20 mouse cellular contexts compared by ENCODE assay signal in the genomic region with DNA sequence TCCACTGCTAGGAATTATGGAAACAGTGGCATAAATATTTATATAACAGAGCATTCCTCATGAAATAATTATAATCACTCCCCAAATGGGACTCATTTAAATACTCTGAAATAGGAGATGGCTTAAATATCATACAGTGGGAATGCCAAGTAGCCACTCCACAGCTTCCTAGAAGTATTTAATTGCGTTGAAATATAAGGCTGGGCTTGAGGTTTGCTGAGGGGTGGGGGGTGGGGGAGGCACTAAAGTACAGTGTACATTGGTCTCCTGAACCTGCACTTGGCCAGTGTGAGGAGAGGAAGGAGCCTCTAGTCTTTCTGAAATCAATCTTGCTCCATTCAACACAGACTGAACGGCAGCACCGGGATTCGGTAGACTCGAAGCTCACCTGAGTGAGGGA. TPM values are rescaled to one million over a fixed set of nuclear protein-coding genes. Genes with fewer than 3 reads are reported as not detected.
DNase-seq lines count a peak whose midpoint lies in the region; ATAC-seq and TF ChIP-seq lines count a peak whose summit lies in the region.
"Had no signal": no experiment of that assay in that cellular context is flagged by ENCODE, and none has a peak within 500 bp of the region (broad histone marks: within the 10 kb centered on the region; RNA-seq: fewer than 3 reads in every experiment).

No protein-coding gene starts in this region.

- no peaks in the 10 kb centered on the region for H3K27me3 ChIP-seq in embryonic facial prominence, embryonic 11.5 days (ENCODE audit: control insufficient read depth, insufficient read depth, low read length)
- peaks cover 9% of the 10 kb centered on the region; the same call in 1 of the 2 replicates for H3K27me3 ChIP-seq in embryonic facial prominence, embryonic 10.5 days (replicated peaks; ENCODE audit: low read depth, poor library complexity, severe bottlenecking)
- peaks cover 29% of the 10 kb centered on the region for H3K27me3 ChIP-seq in limb, embryonic 13.5 days
- 0 out of 2 replicates have a peak, but pooled peaks cover 3% of the 10 kb centered on the region for H3K27me3 ChIP-seq in limb, embryonic 10.5 days (ENCODE audit: low read depth, poor library complexity, severe bottlenecking)
- H3K27me3 ChIP-seq in intestine, postnatal 0 days (replicated peaks; ENCODE audit: control insufficient read depth, insufficient read depth, low read length): no peaks in the 10 kb centered on the region; the same call in 1 of the 2 replicates
- H3K27me3 ChIP-seq: hindbrain, embryonic 12.5 days; liver, embryonic 13.5 days; midbrain, embryonic 15.5 days had no signal

- no peak for DNase-seq in embryonic facial prominence, embryonic 11.5 days (ENCODE audit: low spot score)
- DNase-seq in embryonic facial prominence, embryonic 10.5 days (ENCODE audit: low spot score): no peak
- DNase-seq in limb, embryonic 10.5 days (ENCODE audit: low spot score): no peak
- no peak for DNase-seq in heart, postnatal 36 days
- DNase-seq: cerebellum, postnatal 25 days; kidney, postnatal 36 days; left cerebral cortex, postnatal 4 days; liver, embryonic 13.5 days; thymus, postnatal 36 days had no signal

- no peak overlapping the region for H3K9ac ChIP-seq in embryonic facial prominence, embryonic 11.5 days (replicated peaks; ENCODE audit: low read length)
- no peak overlapping the region for H3K9ac ChIP-seq in limb, embryonic 13.5 days
- H3K9ac ChIP-seq in intestine, postnatal 0 days (ENCODE audit: low read depth, low read length): no peak overlapping the region
- H3K9ac ChIP-seq: hindbrain, embryonic 12.5 days; liver, embryonic 13.5 days; midbrain, embryonic 15.5 days had no signal

- TF ChIP-seq CTCF in intestine, postnatal 0 days (IDR thresholded peaks at IDR 0.05; ENCODE audit: low read depth): no peak

- 65% methylated on average over 5 of the region's 5 CpGs for WGBS in embryonic facial prominence, embryonic 11.5 days
- 86% methylated on average over 5 of the region's 5 CpGs for WGBS in embryonic facial prominence, embryonic 10.5 days
- 52% methylated on average over 5 of the region's 5 CpGs for WGBS in limb, embryonic 13.5 days
- WGBS in limb, embryonic 10.5 days: 88% methylated on average over 5 of the region's 5 CpGs
- WGBS in intestine, postnatal 0 days: 67% methylated on average over 5 of the region's 5 CpGs

- ATAC-seq in embryonic facial prominence, embryonic 11.5 days (replicated peaks; ENCODE audit: insufficient number of reproducible peaks, low FRiP score, low TSS enrichment, low read depth): peak; percentile 24; the same call in 1 of the 2 replicates
- ATAC-seq in limb, embryonic 13.5 days (ENCODE audit: low FRiP score, low read depth): no peak
- ATAC-seq in intestine, postnatal 0 days: no peak
- no peak for ATAC-seq in cerebellum, adult (ENCODE audit: insufficient number of reproducible peaks, low FRiP score, low TSS enrichment)
- ATAC-seq: CD4-positive, CD25-positive, alpha-beta regulatory T cell, adult 4 months; inflammation-experienced regulatory T-cells, adult 6 months; midbrain, embryonic 15.5 days had no signal

- no peaks in the 10 kb centered on the region for H3K4me1 ChIP-seq in embryonic facial prominence, embryonic 11.5 days (ENCODE audit: control insufficient read depth, insufficient read depth, low read length)
- peaks cover 52% of the 10 kb centered on the region for H3K4me1 ChIP-seq in embryonic facial prominence, embryonic 10.5 days
- peaks cover 37% of the 10 kb centered on the region for H3K4me1 ChIP-seq in limb, embryonic 13.5 days
- H3K4me1 ChIP-seq in limb, embryonic 10.5 days: peaks cover 40% of the 10 kb centered on the region
- H3K4me1 ChIP-seq in brown adipose tissue, adult 24 weeks (ENCODE audit: control insufficient read depth, insufficient read depth, insufficient read length, low read length): no peaks in the 10 kb centered on the region
- no peaks in the 10 kb centered on the region for H3K4me1 ChIP-seq in intestine, postnatal 0 days (replicated peaks; ENCODE audit: control insufficient read depth, insufficient read depth, low read length)
- H3K4me1 ChIP-seq: liver, embryonic 13.5 days; midbrain, embryonic 15.5 days had no signal

- no peaks in the 10 kb centered on the region for H3K9me3 ChIP-seq in embryonic facial prominence, embryonic 11.5 days (replicated peaks; ENCODE audit: control insufficient read depth, low read length)
- no peaks in the 10 kb centered on the region for H3K9me3 ChIP-seq in embryonic facial prominence, embryonic 10.5 days
- no peaks in the 10 kb centered on the region for H3K9me3 ChIP-seq in limb, embryonic 13.5 days
- no peaks in the 10 kb centered on the region for H3K9me3 ChIP-seq in limb, embryonic 10.5 days (replicated peaks)
- no peaks in the 10 kb centered on the region for H3K9me3 ChIP-seq in intestine, postnatal 0 days (ENCODE audit: control insufficient read depth)
- H3K9me3 ChIP-seq: forebrain, embryonic 10.5 days; G1E; hindbrain, embryonic 12.5 days; liver, embryonic 13.5 days; midbrain, embryonic 15.5 days had no signal

- H3K4me2 ChIP-seq in embryonic facial prominence, embryonic 11.5 days (ENCODE audit: low read depth, low read length): no peak overlapping the region
- H3K4me2 ChIP-seq in limb, embryonic 13.5 days (replicated peaks): peak overlapping the region; percentile 2; the same call in 1 of the 2 replicates
- H3K4me2 ChIP-seq in intestine, postnatal 0 days (replicated peaks; ENCODE audit: low read depth): peak overlapping the region; percentile 35; the same call in 1 of the 2 replicates
- H3K4me2 ChIP-seq: hindbrain, embryonic 12.5 days; liver, embryonic 13.5 days; midbrain, embryonic 15.5 days had no signal

- H3K4me3 ChIP-seq in embryonic facial prominence, embryonic 11.5 days (ENCODE audit: low read depth, low read length): no peak overlapping the region
- H3K4me3 ChIP-seq in embryonic facial prominence, embryonic 10.5 days: no peak overlapping the region
- no peak overlapping the region for H3K4me3 ChIP-seq in limb, embryonic 13.5 days
- H3K4me3 ChIP-seq in limb, embryonic 10.5 days: no peak overlapping the region
- no peak overlapping the region for H3K4me3 ChIP-seq in brown adipose tissue, adult 24 weeks (ENCODE audit: insufficient read depth, low read depth, low read length)
- no peak overlapping the region for H3K4me3 ChIP-seq in intestine, postnatal 0 days (ENCODE audit: low read depth, low read length)
- H3K4me3 ChIP-seq: forebrain, embryonic 10.5 days; hindbrain, embryonic 12.5 days; liver, embryonic 13.5 days; midbrain, embryonic 15.5 days had no signal

- no peak overlapping the region for H3K27ac ChIP-seq in embryonic facial prominence, embryonic 11.5 days (replicated peaks; ENCODE audit: low read depth, low read length)
- no peak overlapping the region for H3K27ac ChIP-seq in embryonic facial prominence, embryonic 10.5 days (replicated peaks)
- H3K27ac ChIP-seq in limb, embryonic 13.5 days: peak overlapping the region; percentile 45; the same call in 1 of the 2 replicates
- no peak overlapping the region for H3K27ac ChIP-seq in limb, embryonic 10.5 days
- H3K27ac ChIP-seq in brown adipose tissue, adult 24 weeks (replicated peaks; ENCODE audit: low read depth, low read length): peak overlapping the region; percentile 46
- H3K27ac ChIP-seq in intestine, postnatal 0 days (ENCODE audit: low read depth, low read length): no peak overlapping the region
- H3K27ac ChIP-seq: forebrain, embryonic 10.5 days; hindbrain, embryonic 12.5 days; liver, embryonic 13.5 days; macrophage; midbrain, embryonic 15.5 days had no signal

- intact Hi-C loops in heart, postnatal 36 days (cut with DNase I): no loop called here

- no peaks in the 10 kb centered on the region for H3K36me3 ChIP-seq in embryonic facial prominence, embryonic 11.5 days (replicated peaks; ENCODE audit: control insufficient read depth, insufficient read depth, low read depth, low read length)
- H3K36me3 ChIP-seq in embryonic facial prominence, embryonic 10.5 days (replicated peaks): no peaks in the 10 kb centered on the region
- H3K36me3 ChIP-seq in limb, embryonic 13.5 days: no peaks in the 10 kb centered on the region
- H3K36me3 ChIP-seq in limb, embryonic 10.5 days: no peaks in the 10 kb centered on the region
- H3K36me3 ChIP-seq in intestine, postnatal 0 days (ENCODE audit: control insufficient read depth, insufficient read depth): no peaks in the 10 kb centered on the region
- H3K36me3 ChIP-seq: forebrain, embryonic 10.5 days; G1E; hindbrain, embryonic 12.5 days; liver, embryonic 13.5 days; midbrain, embryonic 15.5 days had no signal

RNA-seq across cellular contexts. Expression of gene Tmem30b, which starts 39.5 kb away (rescaled TPM):
- polyA plus RNA-seq in embryonic facial prominence, embryonic 11.5 days (2014; fragmentation: Nextera tagmentation; extraction: Ambion mirVana): 10.3 and 11.2 TPM in 2 replicates
- 8.1 and 11.0 TPM in 2 replicates for polyA plus RNA-seq in embryonic facial prominence, embryonic 10.5 days (2016; fragmentation: Nextera tagmentation; extraction: Ambion mirVana)
- polyA plus RNA-seq in limb, embryonic 13.5 days (2015; fragmentation: Nextera tagmentation; extraction: Ambion mirVana): 18.2 and 19.2 TPM in 2 replicates
- polyA plus RNA-seq in limb, embryonic 10.5 days (2016; fragmentation: Nextera tagmentation; extraction: Ambion mirVana): 9.1 and 15.7 TPM in 2 replicates
- 0.55 TPM in 1 of 2 replicates, not detected in the other for polyA plus RNA-seq in brown adipose tissue, adult 24 weeks (2012; ENCODE audit: insufficient read depth, insufficient read length, missing spikeins)
- polyA plus RNA-seq in intestine, postnatal 0 days (2015; fragmentation: Nextera tagmentation; extraction: Ambion mirVana): 83.6 and 84.5 TPM in 2 replicates
- total RNA-seq in heart, postnatal 36 days (2021): under 1 TPM; 0.08 to 0.14 TPM
- polyA plus RNA-seq: G1E, macrophage had no signal

Comparison
In these comparisons a context has a peak if more than half of its experiments do, and no peak if none do; other contexts are left out.
1. H3K27ac ChIP-seq: peak in limb, embryonic 13.5 days (single experiment) and brown adipose tissue, adult 24 weeks (single experiment); none in embryonic facial prominence, embryonic 11.5 days (single experiment), embryonic facial prominence, embryonic 10.5 days (single experiment), limb, embryonic 10.5 days (single experiment) and intestine, postnatal 0 days (single experiment).